Mouse (Mus musculus): ENCODE results near the gene Ssu72.

DNA sequence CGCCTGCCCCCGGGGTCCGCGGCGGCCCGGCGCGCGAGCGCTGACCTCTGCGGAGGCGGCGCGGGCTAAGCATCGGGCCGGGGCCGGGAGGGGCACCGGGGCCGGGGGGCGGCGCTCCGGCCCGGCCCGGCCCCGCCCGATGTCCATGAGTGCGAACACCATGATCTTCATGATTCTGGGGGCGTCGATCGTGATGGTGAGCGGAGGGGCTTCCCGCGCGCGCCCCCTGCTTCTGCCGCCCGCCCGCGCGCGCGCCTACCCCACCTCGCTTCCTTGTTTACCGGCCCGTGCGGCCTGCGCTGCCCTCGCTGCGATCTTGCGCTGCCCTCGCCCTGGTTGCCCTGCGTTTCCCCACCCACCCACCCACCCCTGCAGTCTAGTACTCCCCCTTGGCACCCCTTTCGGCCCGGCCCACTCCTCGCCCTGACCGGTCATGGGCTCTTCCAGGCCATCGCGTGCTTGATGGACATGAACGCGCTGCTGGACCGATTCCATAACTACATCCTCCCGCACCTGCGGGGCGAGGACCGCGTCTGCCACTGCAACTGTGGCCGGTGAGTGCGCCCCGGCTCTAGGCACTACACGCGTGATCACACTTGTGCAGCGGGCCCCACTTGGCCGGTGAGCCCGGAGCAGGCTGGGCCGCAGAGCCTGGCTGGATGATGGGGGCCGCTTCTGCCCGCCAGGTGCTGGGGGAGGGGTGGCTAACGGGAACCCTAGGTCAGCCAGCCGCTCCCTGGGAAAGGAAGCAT, 30.5 kb downstream of the Ssu72 start:
- TF ChIP-seq CHD2 (IDR thresholded peaks at IDR 0.05; ENCODE audit: low read depth, low read length) = no peak
- TF ChIP-seq HCFC1 (IDR thresholded peaks at IDR 0.05; ENCODE audit: borderline replicate concordance, insufficient read depth, low read length) = no peak
- TF ChIP-seq MAFK (IDR thresholded peaks at IDR 0.05; ENCODE audit: insufficient read depth, low read depth, low read length) = no peak
- TF ChIP-seq ZNF384 (IDR thresholded peaks at IDR 0.05; ENCODE audit: low read depth, low read length) = no peak

All from ES-E14 (cell line).